Mouse (Mus musculus) kidney, adult 2 months (tissue): ENCODE data around the gene Scyl1. TPM values are rescaled to one million over a fixed set of nuclear protein-coding genes. Genes with fewer than 3 reads are reported as not detected.

Experiments used
- DNase-seq: peaks from one replicate; pipeline ENCODE4 v3.0.0; 2021
- H3K27ac ChIP-seq: fragments of 200-500 bp; 2 replicates; pipeline ENCODE4 v1.5.1; 2012; ENCODE audit warnings: low read depth, low read length, control low read depth, inconsistent platforms; ENCODE audit not compliant: insufficient read depth
- H3K27me3 ChIP-seq: fragments of 200-500 bp; replicated peaks from 2 replicates; pipeline ENCODE4 v1.6.1; 2012; ENCODE audit warnings: mild to moderate bottlenecking, moderate library complexity, low read length, inconsistent platforms; ENCODE audit not compliant: control insufficient read depth, insufficient read depth
- H3K36me3 ChIP-seq: fragments of 200-500 bp; 2 replicates; pipeline ENCODE4 v1.6.1; 2012; ENCODE audit warnings: mild to moderate bottlenecking, moderate library complexity, low read length, inconsistent platforms; ENCODE audit not compliant: control insufficient read depth, insufficient read depth
- H3K4me1 ChIP-seq: fragments of 200-500 bp; 2 replicates; pipeline ENCODE4 v1.6.1; 2011; ENCODE audit warnings: low read length; ENCODE audit not compliant: control insufficient read depth, insufficient read depth
- H3K4me3 ChIP-seq: fragments of 200-500 bp; 2 replicates; pipeline ENCODE4 v1.5.1; 2011; ENCODE audit warnings: mild to moderate bottlenecking, low read depth, low read length, control low read depth; ENCODE audit not compliant: insufficient read depth
- CTCF ChIP-seq: fragments of 200-500 bp; conservative IDR thresholded peaks from 2 replicates; pipeline ENCODE4 v1.5.1; 2011; ENCODE audit warnings: low read depth, mild to moderate bottlenecking, control low read depth, low read length, moderate library complexity, mixed read lengths; ENCODE audit not compliant: insufficient read depth, insufficient read length
- POLR2A ChIP-seq: fragments of 200-500 bp; IDR thresholded peaks from one replicate; pipeline ENCODE4 v1.6.1; 2011; ENCODE audit warnings: low read depth, low read length, control low read depth
- WGBS: fragments of 180-500 bp; shearing (Covaris S2); methylation state at CpG from one replicate; pipeline ENCODE4 v1.1.7; 2018; 5-methylcytosine and 5-hydroxymethylcytosine counted together
- polyA plus RNA-seq: library from polyadenylated mRNA; depleted of rRNA; stranded (reverse); fragments of >200 nt; gene quantifications from 2 replicates; pipeline ENCODE4 v1.2.3, GENCODE M21; 2012

Gene Scyl1
- polyA plus RNA-seq, 1 experiment, result 107 TPM

DNA sequence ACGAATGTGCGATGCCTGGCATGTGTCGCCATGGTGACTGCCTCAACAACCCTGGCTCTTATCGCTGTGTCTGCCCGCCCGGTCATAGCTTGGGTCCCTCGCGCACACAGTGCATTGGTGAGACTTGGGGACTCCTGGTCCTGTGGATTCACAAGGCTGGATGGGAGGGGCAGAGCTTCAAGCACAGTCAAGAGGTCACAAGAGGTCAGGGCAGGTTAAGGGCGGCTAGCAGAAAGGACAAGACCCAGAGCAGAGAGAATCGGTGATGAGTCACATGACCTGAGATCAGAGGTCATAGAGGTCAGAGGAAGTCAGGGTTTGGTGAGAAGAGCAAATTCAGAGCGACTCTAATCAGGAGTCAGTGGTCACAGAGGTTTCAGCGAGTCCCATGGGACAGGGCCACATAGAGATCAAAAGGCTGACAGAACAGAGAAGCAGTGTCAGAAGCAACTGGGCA is 24.3 kb downstream of the Scyl1 start:
- Histone ChIP-seq H3K27me3 (no peaks in the 10 kb centered on the region), H3K4me3 (no peak overlapping the region), H3K4me1 (no peaks in the 10 kb centered on the region), H3K27ac (no peak overlapping the region), H3K36me3 (no peaks in the 10 kb centered on the region)
- WGBS, result 74% methylated on average over 12 of the region's 12 CpGs
- no peak for DNase-seq
- no peak for TF ChIP-seq POLR2A
- TF ChIP-seq CTCF, result no peak

DNA sequence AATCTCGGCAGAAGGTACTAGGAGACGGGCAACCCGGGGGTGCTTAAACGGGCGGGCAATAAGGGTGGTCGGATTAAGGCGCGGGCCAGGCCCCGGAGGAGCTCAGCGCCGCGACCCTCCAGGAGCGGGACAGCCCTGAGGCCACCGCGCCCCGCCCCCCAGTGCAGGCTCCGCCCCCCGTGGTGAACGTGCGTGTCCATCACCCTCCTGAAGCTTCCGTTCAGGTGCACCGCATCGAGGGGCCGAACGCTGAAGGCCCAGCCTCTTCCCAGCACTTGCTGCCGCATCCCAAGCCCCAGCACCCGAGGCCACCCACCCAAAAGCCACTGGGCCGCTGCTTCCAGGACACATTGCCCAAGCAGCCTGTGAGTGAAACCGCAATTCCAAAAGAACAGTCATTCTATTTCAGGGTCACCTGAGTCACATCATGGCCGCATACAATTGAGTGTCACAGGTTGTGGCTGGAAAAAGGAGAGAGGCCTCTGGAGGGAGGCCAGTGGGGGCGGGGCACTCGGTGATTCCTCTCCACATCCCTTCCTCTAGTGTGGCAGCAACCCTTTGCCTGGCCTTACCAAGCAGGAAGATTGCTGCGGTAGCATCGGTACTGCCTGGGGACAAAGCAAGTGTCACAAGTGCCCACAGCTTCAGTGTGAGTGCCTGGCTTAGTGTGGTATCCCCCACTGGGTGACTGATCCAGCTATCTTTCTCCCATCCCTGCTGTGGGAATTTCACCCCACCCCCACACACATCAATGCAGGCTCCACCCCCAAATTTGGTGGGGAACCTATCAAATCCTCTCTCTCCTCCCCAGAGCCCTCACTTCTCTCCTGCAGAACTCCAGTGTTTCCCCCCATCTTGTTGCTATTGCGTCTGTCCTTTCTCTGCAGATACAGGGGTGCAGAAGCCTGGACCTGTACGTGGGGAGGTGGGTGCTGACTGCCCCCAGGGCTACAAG is 25.2 kb downstream of the Scyl1 start:
- Histone ChIP-seq H3K27me3 (no peaks in the 10 kb centered on the region), H3K4me1 (0 out of 2 replicates have a peak, but pooled peaks cover 3% of the 10 kb centered on the region), H3K27ac (no peak overlapping the region), H3K4me3 (no peak overlapping the region), H3K36me3 (no peaks in the 10 kb centered on the region)
- WGBS, result 29% methylated on average over 36 of the region's 36 CpGs
- no peak for DNase-seq
- no peak for TF ChIP-seq CTCF
- no peak for TF ChIP-seq POLR2A

DNA sequence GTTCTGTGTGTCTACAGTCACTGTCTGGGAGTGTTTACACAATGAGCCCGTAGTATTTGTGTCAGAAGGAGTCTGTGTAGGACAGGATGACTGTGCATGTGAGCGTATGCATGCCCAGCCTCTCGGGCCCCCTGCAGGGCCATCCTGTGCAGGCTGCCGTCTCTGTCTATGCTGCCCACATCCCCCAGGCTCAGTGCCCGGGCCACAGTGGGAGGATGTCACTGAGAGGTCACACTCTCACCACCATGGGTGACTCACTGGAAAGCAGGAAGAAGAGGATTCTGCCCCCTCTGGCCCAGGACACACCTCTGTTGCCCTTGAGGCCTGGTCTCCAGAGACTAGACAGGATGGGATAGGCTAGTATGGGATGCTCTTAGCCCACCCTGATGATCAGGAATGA is 27.6 kb downstream of the Scyl1 start:
- Histone ChIP-seq H3K4me1 (0 out of 2 replicates have a peak, but pooled peaks cover 3% of the 10 kb centered on the region), H3K27me3 (no peaks in the 10 kb centered on the region), H3K36me3 (no peaks in the 10 kb centered on the region), H3K4me3 (no peak overlapping the region), H3K27ac (peak overlapping the region; percentile 33)
- 54% methylated on average over 5 of the region's 5 CpGs for WGBS
- no peak for TF ChIP-seq CTCF
- no peak for TF ChIP-seq POLR2A
- DNase-seq, result peak; percentile 43

DNA sequence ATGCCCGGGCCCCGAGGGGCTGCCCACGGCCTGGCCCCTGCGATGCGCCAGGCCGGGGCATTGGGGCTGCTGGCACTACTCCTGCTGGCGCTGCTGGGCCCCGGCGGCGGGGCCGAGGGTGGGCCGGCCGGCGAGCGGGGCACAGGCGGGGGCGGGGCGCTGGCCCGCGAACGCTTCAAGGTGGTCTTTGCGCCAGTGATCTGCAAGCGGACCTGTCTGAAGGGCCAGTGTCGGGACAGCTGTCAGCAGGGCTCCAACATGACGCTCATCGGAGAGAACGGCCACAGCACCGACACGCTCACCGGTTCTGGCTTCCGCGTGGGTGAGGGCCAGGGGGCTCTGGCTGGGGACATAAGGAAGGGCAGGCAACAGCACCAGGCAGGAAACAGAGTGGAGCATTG is 29.0 kb downstream of the Scyl1 start:
- H3K4me1 ChIP-seq, result 0 out of 2 replicates have a peak, but pooled peaks cover 3% of the 10 kb centered on the region
- DNase-seq, result no peak

DNA sequence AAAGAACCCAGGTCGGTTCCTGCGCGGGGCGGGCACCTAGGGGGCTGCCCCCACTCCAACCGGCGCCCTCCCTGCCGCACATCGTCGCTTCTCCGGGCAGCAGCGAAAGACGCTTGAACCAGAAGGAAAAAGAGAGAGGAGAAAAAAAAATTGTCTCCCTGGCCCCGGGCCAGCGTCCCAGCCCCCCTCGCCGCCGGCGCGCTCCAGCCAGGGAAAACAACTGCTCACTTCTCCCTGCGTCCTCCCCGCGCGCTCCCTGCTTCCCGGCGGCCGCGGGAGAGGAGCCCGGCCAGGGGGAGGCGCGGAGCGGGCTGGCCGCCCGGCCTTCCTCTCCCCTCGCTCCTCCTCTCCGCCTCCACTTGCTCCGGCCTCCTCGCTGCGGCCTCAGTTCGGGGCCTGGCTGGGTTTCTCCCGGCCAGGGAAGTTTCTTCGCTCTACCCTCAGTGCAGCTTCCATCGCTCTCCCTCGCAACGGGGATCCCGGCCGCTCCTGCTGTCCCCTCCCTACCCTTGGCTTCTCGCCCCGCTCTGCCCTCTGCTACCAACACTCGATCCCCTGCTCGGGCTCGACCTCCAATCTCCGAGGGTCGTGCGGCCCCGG is 29.5 kb downstream of the Scyl1 start:
- Histone ChIP-seq H3K36me3 (no peaks in the 10 kb centered on the region), H3K4me3 (peak overlapping the region; percentile 72), H3K4me1 (0 out of 2 replicates have a peak, but pooled peaks cover 3% of the 10 kb centered on the region), H3K27ac (peak overlapping the region; percentile 67), H3K27me3 (no peaks in the 10 kb centered on the region)
- 2% methylated on average over 54 of the region's 55 CpGs for WGBS
- TF ChIP-seq POLR2A (no peak), CTCF (no peak)
- peak; percentile 80 for DNase-seq

More for the DNA sequence above, 29.0 kb downstream of the Scyl1 start:
- Histone ChIP-seq H3K27ac (peak overlapping the region; percentile 67), H3K27me3 (no peaks in the 10 kb centered on the region), H3K4me3 (peak overlapping the region; percentile 72), H3K36me3 (no peaks in the 10 kb centered on the region)
- TF ChIP-seq POLR2A (no peak), CTCF (no peak)
- WGBS, result 6% methylated on average over 32 of the region's 32 CpGs

DNA sequence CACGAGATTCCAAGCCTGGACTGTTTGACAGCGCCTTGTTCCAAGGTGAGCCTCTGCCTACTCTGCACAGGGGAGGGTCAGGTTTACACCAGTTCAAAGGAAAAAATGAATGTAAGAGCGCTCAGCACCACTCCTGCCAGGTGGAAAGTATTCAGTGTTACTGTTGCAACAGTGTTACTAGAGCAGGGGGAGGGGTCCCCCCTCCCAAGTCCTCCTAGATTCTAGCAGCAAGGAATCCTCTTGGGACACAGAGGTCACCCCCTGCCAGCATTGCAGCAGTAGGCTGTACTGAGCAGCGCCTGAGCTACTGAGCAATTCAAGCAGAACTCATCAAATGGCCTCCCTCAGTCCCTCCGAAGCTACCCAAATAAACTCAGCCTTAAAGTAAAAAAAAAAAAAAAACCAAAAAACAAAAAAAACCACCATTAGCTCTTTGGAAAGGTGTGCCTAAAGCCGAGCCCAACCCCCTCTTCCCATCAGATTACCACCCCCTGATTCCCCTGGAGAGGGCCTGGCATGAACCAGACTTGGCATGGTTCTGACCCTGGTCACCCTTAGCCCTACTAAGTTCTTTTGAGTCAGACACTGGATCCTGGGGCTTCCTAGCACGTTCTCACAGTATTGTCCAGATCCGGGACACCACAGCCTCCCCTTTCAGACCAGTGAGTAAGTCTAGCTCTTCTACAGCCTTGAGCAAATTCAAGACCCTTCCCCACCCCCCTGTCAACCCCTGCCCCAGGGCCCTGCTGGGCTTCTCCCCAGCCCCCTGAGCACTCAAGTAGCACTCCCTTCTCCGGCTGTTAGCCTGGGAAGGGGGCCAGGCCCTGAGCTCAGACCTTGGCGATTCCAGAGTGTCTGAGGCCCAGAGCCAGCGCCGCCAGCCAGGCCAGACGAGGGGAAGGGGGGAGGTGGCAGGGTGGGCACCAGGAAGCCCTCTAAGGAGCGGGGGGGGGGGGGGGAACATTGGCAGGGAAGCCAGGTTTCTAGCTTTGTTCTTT is 30.6 kb downstream of the Scyl1 start, which contains the start of gene Ltbp3:
Gene Ltbp3, plus strand, starts transcription at position 585 of the 998 bp plus-strand sequence.
- TF ChIP-seq POLR2A (no peak), CTCF (no peak)
- WGBS, result 52% methylated on average over 11 of the region's 14 CpGs
- Histone ChIP-seq H3K4me1 (0 out of 2 replicates have a peak, but pooled peaks cover 3% of the 10 kb centered on the region), H3K4me3 (peak within 1 kb of the TSS; percentile 72), H3K27me3 (no peaks in the 10 kb centered on the region), H3K27ac (peak within 1 kb of the TSS; percentile 67), H3K36me3 (no peaks in the 10 kb centered on the region)
- DNase-seq, result peak; percentile 51
